Mouse (Mus musculus): Measurements from ENCODE around the gene Elmod1.

DNA sequence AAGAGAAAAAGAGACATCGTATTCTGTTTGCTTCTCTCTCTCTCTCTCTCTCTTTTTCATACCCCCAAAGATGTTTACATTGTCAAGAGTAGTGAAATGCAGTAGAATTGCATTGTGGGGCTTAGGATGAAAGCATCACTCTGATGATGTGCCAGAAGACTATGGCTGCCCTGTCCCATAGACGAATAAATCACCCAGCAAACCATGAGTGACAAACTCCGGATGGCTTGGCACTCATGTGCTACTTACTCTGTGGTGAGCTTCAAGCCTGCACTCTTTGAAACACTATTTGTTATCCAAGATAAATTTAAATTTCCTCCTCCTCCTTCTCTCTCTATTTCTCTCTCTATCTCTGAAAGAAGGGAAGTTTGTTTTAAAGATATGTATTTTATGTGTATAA is 36.5 kb downstream of the Elmod1 start:
- TF ChIP-seq GATA1 (IDR thresholded peaks at IDR 0.05; ENCODE audit: low read length) (no peak), TAL1 (IDR thresholded peaks at IDR 0.05; ENCODE audit: low read length) (no peak)

Measured in erythroblast, embryonic 14.5 days (primary cell).